Mouse (Mus musculus) liver, embryonic 16.5 days (tissue): ENCODE data around the gene Frmd8. TPM values are rescaled to one million over a fixed set of nuclear protein-coding genes. Genes with fewer than 3 reads are reported as not detected.

Experiments
- ATAC-seq: fragments of 200-750 bp; cut with Nextera tagmentation; 2 replicates; pipeline ENCODE4 v1.8.0; 2017; ENCODE audit warnings: low read depth, mild to moderate bottlenecking, moderate number of reproducible peaks, moderate library complexity
- H3K27ac ChIP-seq: fragments of 300-500 bp; sonication (generic); 2 replicates; pipeline ENCODE4 v1.5.1; 2014; ENCODE audit warnings: mild to moderate bottlenecking, low read length
- H3K27me3 ChIP-seq: fragments of 300-500 bp; sonication (generic); 2 replicates; pipeline ENCODE4 v1.6.1; 2014; ENCODE audit warnings: low read depth, low read length, mixed read lengths; ENCODE audit not compliant: control insufficient read depth, insufficient read depth
- H3K36me3 ChIP-seq: fragments of 300-500 bp; sonication (generic); 2 replicates; pipeline ENCODE4 v1.6.1; 2014; ENCODE audit warnings: mild to moderate bottlenecking; ENCODE audit not compliant: control insufficient read depth, insufficient read depth
- H3K4me1 ChIP-seq: fragments of 300-500 bp; sonication (generic); 2 replicates; pipeline ENCODE4 v1.6.1; 2014; ENCODE audit warnings: low read depth, low read length, mixed read lengths; ENCODE audit not compliant: control insufficient read depth
- H3K4me2 ChIP-seq: fragments of 300-500 bp; sonication (generic); 2 replicates; pipeline ENCODE4 v1.6.1; 2014; ENCODE audit warnings: low read depth, low read length, mixed read lengths
- H3K4me3 ChIP-seq: fragments of 300-500 bp; sonication (generic); 2 replicates; pipeline ENCODE4 v1.5.1; 2014; ENCODE audit warnings: low read depth, mild to moderate bottlenecking, low read length
- H3K9ac ChIP-seq: fragments of 300-500 bp; sonication (generic); 2 replicates; pipeline ENCODE4 v1.6.1; 2014; ENCODE audit warnings: low read depth, low read length
- H3K9me3 ChIP-seq: fragments of 300-500 bp; sonication (generic); replicated peaks from 2 replicates; pipeline ENCODE4 v1.6.1; 2016; ENCODE audit warnings: low read length; ENCODE audit not compliant: control insufficient read depth
- WGBS: fragments of 180-500 bp; shearing (Covaris S2); extraction: QIAGEN DNeasy Blood & Tissue Kit; methylation state at CpG from one replicate; pipeline ENCODE4 v1.1.7; 2014; ENCODE audit not compliant: insufficient replicate concordance; 5-methylcytosine and 5-hydroxymethylcytosine counted together
- polyA plus RNA-seq: library from polyadenylated mRNA; unstranded; fragments of >200 nt; fragmentation: Nextera tagmentation; extraction: Ambion mirVana; gene quantifications from 2 replicates; pipeline ENCODE4 v1.2.1, GENCODE M21; 2015

The Frmd8 gene
- polyA plus RNA-seq, 1 experiment from 2014 or later, result 13.9 TPM

DNA sequence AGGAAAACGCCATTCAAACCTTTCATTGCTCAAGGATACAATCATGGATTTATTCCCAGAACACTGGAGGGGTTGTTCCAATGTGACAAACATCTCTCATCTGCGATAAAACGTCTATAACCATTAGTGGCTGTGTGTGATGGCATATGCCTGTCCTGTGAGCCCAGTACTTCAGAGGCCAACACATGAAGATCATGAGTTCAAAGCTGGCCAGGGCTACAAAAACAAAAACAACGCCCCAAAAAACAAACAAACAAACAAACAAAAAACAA, 48.4 kb downstream of the Frmd8 start:
- Histone ChIP-seq H3K27ac (no peak overlapping the region), H3K9ac (no peak overlapping the region), H3K27me3 (no peaks in the 10 kb centered on the region), H3K9me3 (no peaks in the 10 kb centered on the region), H3K36me3 (no peaks in the 10 kb centered on the region), H3K4me2 (no peak overlapping the region), H3K4me1 (peaks cover 13% of the 10 kb centered on the region), H3K4me3 (no peak overlapping the region)
- 66% methylated on average over 4 of the region's 4 CpGs for whole genome bisulfite sequencing
- ATAC-seq, result no peak

DNA sequence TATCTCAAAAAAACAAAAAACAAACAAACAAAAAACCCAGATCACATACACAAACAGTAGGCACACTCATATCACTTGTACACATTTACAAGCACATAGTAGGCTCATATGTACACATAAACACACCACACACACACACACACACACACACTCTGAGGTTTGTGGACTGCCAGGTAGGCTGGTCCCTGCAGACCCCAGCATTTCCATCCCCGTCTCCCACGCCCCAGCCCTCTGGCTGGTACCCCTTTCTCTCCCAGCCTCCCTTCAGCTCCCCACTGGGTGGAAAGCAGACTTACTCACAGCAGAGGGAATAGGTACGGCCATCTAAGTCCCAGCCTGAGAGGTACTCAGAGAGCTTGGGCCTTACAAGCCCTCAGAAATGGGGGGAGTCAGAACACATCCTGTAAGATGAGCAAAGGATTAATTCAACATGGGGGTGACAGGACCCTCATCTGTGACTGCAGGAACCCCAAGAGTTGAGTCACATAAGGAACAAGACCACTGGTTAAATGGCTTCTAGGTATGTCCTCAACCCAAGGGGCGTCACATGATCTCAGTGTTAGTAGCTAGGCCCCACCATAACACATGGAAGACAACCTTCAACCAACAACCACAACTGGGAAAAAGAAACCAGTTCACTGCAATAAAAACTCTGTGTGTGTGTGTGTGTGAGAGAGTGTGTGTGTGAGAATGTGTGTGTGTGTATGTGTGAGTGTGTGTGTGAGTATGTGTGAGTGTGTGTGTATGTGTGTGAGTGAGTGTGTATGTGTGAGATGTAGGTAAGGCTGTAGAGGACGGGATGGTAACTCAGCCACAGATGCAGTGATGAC, 49.0 kb downstream of the Frmd8 start:
- Histone ChIP-seq H3K4me3 (no peak overlapping the region), H3K9ac (no peak overlapping the region), H3K27me3 (no peaks in the 10 kb centered on the region), H3K9me3 (no peaks in the 10 kb centered on the region), H3K27ac (no peak overlapping the region), H3K4me1 (peaks cover 13% of the 10 kb centered on the region), H3K36me3 (no peaks in the 10 kb centered on the region), H3K4me2 (no peak overlapping the region)
- no peak for ATAC-seq
- WGBS, result 69% methylated on average over 5 of the region's 5 CpGs

DNA sequence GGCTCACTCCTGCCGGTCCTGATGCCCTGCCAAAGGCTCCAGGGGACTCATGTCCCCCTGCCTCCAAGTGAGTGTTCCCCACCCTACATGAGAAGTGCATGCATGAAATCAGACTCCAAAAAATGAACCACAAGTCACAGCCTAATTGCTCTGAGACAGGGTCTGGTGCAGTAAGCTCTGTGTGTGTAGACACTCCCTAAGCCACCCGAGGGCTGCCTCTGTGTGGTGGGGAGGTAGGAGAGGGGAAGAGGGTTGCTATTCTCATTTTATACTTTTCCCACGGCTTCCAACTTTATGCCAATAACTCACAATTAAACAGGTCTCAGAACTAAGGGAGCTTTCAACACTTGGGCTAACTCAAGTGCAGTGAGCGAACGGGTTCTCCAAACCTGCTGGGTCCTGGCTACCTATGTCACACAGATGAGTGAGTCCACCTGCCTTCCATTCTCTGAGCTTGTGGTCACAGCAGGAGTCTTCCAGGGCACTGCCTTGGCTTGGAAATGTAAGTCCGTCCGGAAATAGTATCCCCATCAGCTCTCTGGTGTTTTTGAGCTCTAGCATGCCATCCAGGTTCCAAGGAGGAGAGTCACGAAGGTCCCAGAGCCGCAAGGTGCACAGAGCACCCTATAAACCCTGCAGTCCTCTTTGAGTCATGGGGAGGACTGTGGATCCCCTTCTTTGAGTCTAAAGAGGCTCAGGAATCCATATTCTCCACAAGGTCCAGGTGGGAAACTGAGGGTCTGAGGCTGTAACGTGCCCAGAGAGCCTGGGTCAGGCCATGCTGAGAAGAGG, 50.1 kb downstream of the Frmd8 start:
- H3K4me3 ChIP-seq, result no peak overlapping the region
- no peak overlapping the region for H3K4me2 ChIP-seq
- H3K4me1 ChIP-seq, result peaks cover 13% of the 10 kb centered on the region

DNA sequence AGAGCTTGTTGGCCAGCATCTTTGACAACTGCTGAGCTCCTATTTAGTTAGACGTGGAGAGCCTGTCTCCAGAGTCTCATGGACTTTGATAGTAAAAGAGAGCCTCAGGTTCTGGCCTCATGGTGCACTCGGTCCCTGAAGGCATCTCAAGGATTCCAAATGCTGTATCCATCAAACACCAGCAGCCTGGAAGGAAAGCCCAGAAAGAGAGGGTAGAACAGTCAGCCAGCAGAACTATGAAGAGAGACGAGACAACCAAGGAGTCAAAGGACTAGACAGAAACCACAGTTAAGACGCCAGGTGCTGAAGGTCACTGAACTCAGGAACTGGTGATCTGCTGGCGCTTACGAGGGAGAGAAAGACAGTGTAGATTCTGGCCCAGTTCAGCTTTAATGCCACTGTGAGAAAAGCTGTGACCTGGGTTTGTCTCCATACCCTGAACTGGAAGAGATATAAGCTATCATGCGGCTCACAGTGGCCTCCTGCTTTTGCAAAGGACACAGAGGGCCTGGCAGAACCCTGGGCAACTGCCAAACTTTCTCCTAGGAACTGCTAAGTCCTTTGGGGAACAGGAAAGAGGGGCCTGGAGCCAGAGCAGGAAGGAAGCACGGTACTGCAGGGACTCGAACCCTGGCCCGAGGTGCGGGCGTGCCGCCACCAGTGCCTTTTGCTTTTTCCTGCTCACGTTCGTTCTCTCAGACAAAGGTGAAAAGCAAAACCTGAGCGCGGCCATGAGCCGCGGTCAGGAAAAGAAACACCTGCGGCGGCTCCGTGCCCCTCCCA, 50.8 kb downstream of the Frmd8 start:
- no peaks in the 10 kb centered on the region for H3K36me3 ChIP-seq
- no peak overlapping the region for H3K9ac ChIP-seq

More for the DNA sequence above, 50.1 kb downstream of the Frmd8 start:
- Histone ChIP-seq H3K27ac (no peak overlapping the region), H3K9me3 (no peaks in the 10 kb centered on the region), H3K9ac (no peak overlapping the region), H3K27me3 (no peaks in the 10 kb centered on the region), H3K36me3 (no peaks in the 10 kb centered on the region)
- WGBS, result 74% methylated on average over 10 of the region's 10 CpGs
- no peak for ATAC-seq

DNA sequence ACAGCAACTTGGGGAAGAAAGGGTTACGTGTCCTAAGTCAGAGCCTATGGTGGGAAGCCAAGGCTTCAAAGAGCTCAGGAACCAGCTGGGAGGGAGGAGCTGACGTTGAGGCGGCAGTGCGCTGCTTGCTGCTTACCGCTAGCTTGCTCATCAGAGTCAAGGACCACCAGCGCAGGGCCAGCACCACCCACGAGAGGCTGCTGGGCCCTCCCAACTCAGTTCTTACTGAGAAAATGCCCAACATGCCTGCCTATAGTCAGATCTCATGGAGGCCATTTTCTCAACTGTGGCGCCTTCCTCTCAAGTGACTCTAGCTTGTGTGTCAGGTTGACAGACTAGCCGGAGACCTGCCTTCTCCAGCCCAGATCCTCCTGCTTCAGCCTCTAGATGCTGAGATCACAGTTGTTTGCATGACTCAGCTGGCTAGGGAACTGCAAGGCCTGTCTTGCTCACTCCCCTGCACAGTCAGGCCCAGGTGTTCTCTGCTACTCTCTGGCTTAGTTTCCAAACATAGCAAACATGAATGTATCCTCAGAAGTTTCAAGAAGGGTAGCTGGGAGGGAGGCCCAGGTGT, 51.7 kb downstream of the Frmd8 start:
- no peaks in the 10 kb centered on the region for H3K9me3 ChIP-seq
- H3K36me3 ChIP-seq, result no peaks in the 10 kb centered on the region
- peak; percentile 75 for ATAC-seq
- H3K27ac ChIP-seq, result peak overlapping the region; percentile 55; the same call in 1 of the 2 replicates
- H3K27me3 ChIP-seq, result no peaks in the 10 kb centered on the region
- no peak overlapping the region for H3K4me3 ChIP-seq
- 31% methylated on average over 9 of the region's 9 CpGs for WGBS
- H3K4me2 ChIP-seq, result peak overlapping the region; percentile 5; the same call in 1 of the 2 replicates
- peaks cover 21% of the 10 kb centered on the region for H3K4me1 ChIP-seq
- H3K9ac ChIP-seq, result peak overlapping the region; percentile 18; the same call in 1 of the 2 replicates

More for the DNA sequence above, 50.8 kb downstream of the Frmd8 start:
- WGBS, result 71% methylated on average over 22 of the region's 22 CpGs
- Histone ChIP-seq H3K9me3 (no peaks in the 10 kb centered on the region), H3K27ac (no peak overlapping the region), H3K4me1 (peaks cover 17% of the 10 kb centered on the region), H3K4me2 (no peak overlapping the region), H3K27me3 (no peaks in the 10 kb centered on the region), H3K4me3 (no peak overlapping the region)
- ATAC-seq, result no peak

DNA sequence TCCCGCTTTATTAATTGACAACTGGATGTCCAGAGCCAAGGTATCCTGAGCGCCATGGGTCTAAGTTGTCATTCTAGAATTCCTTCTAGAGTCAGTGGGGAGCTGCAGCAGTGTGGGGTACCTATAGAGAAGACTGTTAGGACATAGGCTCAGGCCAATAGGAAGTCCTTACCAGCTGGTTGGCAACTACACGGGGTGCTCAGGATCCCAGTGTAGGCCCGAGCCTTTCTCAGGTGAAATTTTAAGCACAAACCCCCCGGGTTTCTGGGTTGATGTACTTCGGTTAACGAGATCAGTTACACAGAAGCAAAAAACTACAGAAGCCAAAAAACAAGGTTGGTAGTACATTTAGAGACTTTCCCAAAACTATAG, 52.3 kb downstream of the Frmd8 start:
- Histone ChIP-seq H3K9ac (no peak overlapping the region), H3K4me1 (peaks cover 25% of the 10 kb centered on the region)

DNA sequence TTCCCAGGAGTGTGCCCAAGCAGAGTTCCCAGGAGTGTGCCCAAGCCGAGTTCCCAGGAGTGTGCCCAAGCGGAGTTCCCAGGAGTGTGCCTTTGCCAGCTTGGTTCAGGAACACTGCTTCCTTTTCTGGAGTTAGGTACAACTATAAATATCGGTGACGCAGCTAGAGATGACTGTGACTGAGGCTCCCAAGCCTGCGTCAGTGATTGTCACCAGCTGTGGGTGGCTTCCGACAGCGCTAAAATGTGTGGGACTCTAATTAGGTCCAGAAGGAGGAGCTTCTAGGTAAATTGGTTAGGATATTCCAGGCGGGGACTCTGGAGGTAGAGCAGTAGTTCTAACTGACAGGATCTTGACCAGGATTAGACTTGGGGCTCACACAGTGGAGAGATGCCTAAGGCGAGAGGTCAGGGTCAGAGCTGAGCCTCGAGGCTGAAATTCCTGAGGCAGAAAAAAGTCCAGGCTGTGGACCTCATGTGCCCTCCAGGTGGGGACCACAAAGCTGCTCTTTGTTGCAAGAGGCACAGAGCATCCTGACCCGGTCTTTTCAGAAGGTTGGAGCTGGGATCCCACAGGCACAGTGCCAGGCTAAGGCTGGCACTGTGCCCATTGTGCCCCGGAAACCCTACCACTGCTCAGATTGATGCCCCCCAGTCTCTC, 52.8 kb downstream of the Frmd8 start:
- H3K4me1 ChIP-seq, result peaks cover 28% of the 10 kb centered on the region
- no peak overlapping the region for H3K4me3 ChIP-seq
- H3K9ac ChIP-seq, result no peak overlapping the region
- no peaks in the 10 kb centered on the region for H3K27me3 ChIP-seq
- no peak overlapping the region for H3K4me2 ChIP-seq
- H3K36me3 ChIP-seq, result no peaks in the 10 kb centered on the region
- H3K27ac ChIP-seq, result no peak overlapping the region
- ATAC-seq, result no peak
- WGBS, result 71% methylated on average over 12 of the region's 12 CpGs
- H3K9me3 ChIP-seq, result no peaks in the 10 kb centered on the region

More for the DNA sequence above, 52.3 kb downstream of the Frmd8 start:
- Histone ChIP-seq H3K4me2 (no peak overlapping the region), H3K27ac (no peak overlapping the region), H3K27me3 (no peaks in the 10 kb centered on the region), H3K9me3 (no peaks in the 10 kb centered on the region), H3K36me3 (no peaks in the 10 kb centered on the region), H3K4me3 (no peak overlapping the region)
- ATAC-seq, result no peak
- 70% methylated on average over 7 of the region's 7 CpGs for WGBS

DNA sequence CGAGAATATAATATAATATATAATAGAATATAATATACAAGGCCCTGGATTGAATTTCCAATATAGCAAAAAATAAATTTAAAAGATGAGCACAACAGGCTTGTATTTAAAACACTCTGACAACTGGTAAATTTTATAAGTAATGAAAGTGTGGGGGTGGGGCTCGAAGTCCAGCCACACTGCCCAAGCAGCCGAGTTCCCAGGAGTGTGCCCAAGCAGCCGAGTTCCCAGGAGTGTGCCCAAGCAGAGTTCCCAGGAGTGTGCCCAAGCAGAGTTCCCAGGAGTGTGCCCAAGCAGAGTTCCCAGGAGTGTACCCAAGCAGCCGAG, 53.3 kb downstream of the Frmd8 start:
- Histone ChIP-seq H3K9ac (no peak overlapping the region), H3K4me1 (peaks cover 28% of the 10 kb centered on the region), H3K9me3 (no peaks in the 10 kb centered on the region), H3K36me3 (no peaks in the 10 kb centered on the region), H3K4me3 (no peak overlapping the region), H3K4me2 (no peak overlapping the region), H3K27ac (no peak overlapping the region), H3K27me3 (no peaks in the 10 kb centered on the region)
- WGBS, result 79% methylated on average over 5 of the region's 5 CpGs
- ATAC-seq, result no peak
